Mouse (Mus musculus): ENCODE results near the gene Sdcbp2.

GRCm38 (mm10) chr2:151575699-151576389 is 3.4 kb downstream of the Sdcbp2 start:
- TF ChIP-seq CTCF (IDR thresholded peaks at IDR 0.05; ENCODE audit: control insufficient read depth, insufficient read depth, low read length) (no peak), POLR2A (IDR thresholded peaks at IDR 0.05; ENCODE audit: borderline replicate concordance, control insufficient read depth, low read depth, low read length) (no peak)
